Mouse (Mus musculus) inflammation-experienced regulatory T-cells, adult 6 months (primary cell): ENCODE data around the gene Cfi. TPM values are rescaled to one million over a fixed set of nuclear protein-coding genes. Genes with fewer than 3 reads are reported as not detected.

Experiments
- polyA plus RNA-seq, 3 experiments: library from polyadenylated mRNA; unstranded; fragments of 100-300 nt; shearing (Covaris generic); gene quantifications; one replicate each; pipeline ENCODE4 v1.2.1; 2017

Gene Cfi
- polyA plus RNA-seq, 3 experiments from 2014 or later = not detected

Other genes with a start within 250 kb of the Cfi start
- 1 to 10 TPM in 1 of 3 experiments, under 1 TPM in 2; 0.55 to 3.2 (median 0.93) TPM for gene Egf, start 80.6 kb upstream of the Cfi start, polyA plus RNA-seq
- gene Lrit3, start 31.9 kb upstream of the Cfi start, polyA plus RNA-seq = not detected
- under 1 TPM in 1 of 3 experiments, not detected in 2; 0.18 TPM for gene Rrh, start 13.3 kb upstream of the Cfi start, polyA plus RNA-seq
- gene Gar1, start 4.5 kb upstream of the Cfi start, polyA plus RNA-seq = 10 to 100 TPM; 13.5 to 14.1 (median 13.8) TPM
- gene Pla2g12a, start 42.7 kb downstream of the Cfi start, polyA plus RNA-seq = 1 to 10 TPM in 2 of 3 experiments, under 1 TPM in 1; 0.92 to 2.5 (median 1.1) TPM
- 10 to 100 TPM; 55.2 to 62.2 (median 60.7) TPM for gene Casp6, start 65.5 kb downstream of the Cfi start, polyA plus RNA-seq
- 10 to 100 TPM; 19.8 to 26.4 (median 20.9) TPM for gene Mcub, start 134.3 kb downstream of the Cfi start, polyA plus RNA-seq
- gene Sec24b, start 225.7 kb downstream of the Cfi start, polyA plus RNA-seq = 10 to 100 TPM; 18.6 to 34.0 (median 20.5) TPM